Mouse (Mus musculus) ES-E14 (cell line): ENCODE data around the gene Smo. TPM values are rescaled to one million over a fixed set of nuclear protein-coding genes. Genes with fewer than 3 reads are reported as not detected.

Experiments used
- DNase-seq: peaks from one replicate; pipeline ENCODE4 v3.0.0-alpha.2; 2013; ENCODE audit warnings: low read depth, low spot score
- H3K27ac ChIP-seq: 2 replicates; pipeline ENCODE4 v1.5.1; 2012; ENCODE audit warnings: low read depth, mild to moderate bottlenecking, low read length, moderate library complexity, mixed read lengths; ENCODE audit not compliant: poor library complexity, insufficient read depth, severe bottlenecking
- H3K36me3 ChIP-seq: 2 replicates; pipeline ENCODE4 v1.6.1; 2012; ENCODE audit warnings: mild to moderate bottlenecking, low read length, moderate library complexity, mixed read lengths; ENCODE audit not compliant: control insufficient read depth, poor library complexity, insufficient read depth, severe bottlenecking
- H3K4me1 ChIP-seq, 2 experiments: fragments of 150-350 bp in 1 of 2; sonication (generic) in 1 of 2; 2 replicates each; pipeline ENCODE4 v1.6.1; 2012; ENCODE audit warnings: low read length in 2 of 2, mild to moderate bottlenecking in 1 of 2, mixed read lengths in 1 of 2; ENCODE audit not compliant: control insufficient read depth in 2 of 2, insufficient read depth in 2 of 2, poor library complexity in 1 of 2
- H3K4me3 ChIP-seq, 2 experiments: fragments of 150-350 bp in 1 of 2; sonication (generic) in 1 of 2; 2 replicates each; pipeline ENCODE4 v1.5.1; 2012; ENCODE audit warnings: low read length in 2 of 2, low read depth in 1 of 2, mild to moderate bottlenecking in 1 of 2, mixed read lengths in 1 of 2; ENCODE audit not compliant: insufficient read depth in 1 of 2, poor library complexity in 1 of 2, severe bottlenecking in 1 of 2
- H3K9ac ChIP-seq: 2 replicates; pipeline ENCODE4 v1.6.1; 2012; ENCODE audit warnings: low read depth, mild to moderate bottlenecking, low read length, mixed read lengths; ENCODE audit not compliant: poor library complexity, insufficient read depth, severe bottlenecking
- H3K9me3 ChIP-seq: fragments of 150-350 bp; sonication (generic); 2 replicates; pipeline ENCODE4 v1.6.1; 2012; ENCODE audit warnings: low read depth, mild to moderate bottlenecking, low read length; ENCODE audit not compliant: control insufficient read depth, insufficient read depth
- CHD2 ChIP-seq: IDR thresholded peaks from 2 replicates; pipeline ENCODE4 v1.6.1; 2014; ENCODE audit warnings: mild to moderate bottlenecking, low read depth, low read length, inconsistent platforms
- HCFC1 ChIP-seq: IDR thresholded peaks from 2 replicates; pipeline ENCODE4 v1.6.1; 2012; ENCODE audit warnings: low read length, inconsistent platforms, borderline replicate concordance; ENCODE audit not compliant: insufficient read depth
- MAFK ChIP-seq: IDR thresholded peaks from 2 replicates; pipeline ENCODE4 v1.6.1; 2014; ENCODE audit warnings: mild to moderate bottlenecking, low read depth, low read length, inconsistent platforms; ENCODE audit not compliant: insufficient read depth
- ZC3H11A ChIP-seq: IDR thresholded peaks from 2 replicates; pipeline ENCODE4 v1.6.1; 2012; ENCODE audit warnings: low read depth, mild to moderate bottlenecking, inconsistent platforms, low read length, borderline replicate concordance
- ZNF384 ChIP-seq: IDR thresholded peaks from 2 replicates; pipeline ENCODE4 v1.6.1; 2012; ENCODE audit warnings: low read depth, low read length, inconsistent platforms
- in situ Hi-C, 2 experiments: fragments of 600-800 bp; cut with MboI; formaldehyde crosslinking; loops; one replicate each; pipeline ENCODE4 v1.15.1; 2025; ENCODE audit warnings: low sequenced_read_pairs in 2 of 2, inconsistent platforms in 1 of 2; ENCODE audit not compliant: unreplicated experiment in 2 of 2
- total RNA-seq: library from RNA; depleted of rRNA; stranded (reverse); fragments of 300-350 nt; gene quantifications from 2 replicates; pipeline ENCODE4 v1.2.3, GENCODE M21; 2012; rRNA removed

The Smo gene
- total RNA-seq, 1 experiment: 25.7 TPM

DNA sequence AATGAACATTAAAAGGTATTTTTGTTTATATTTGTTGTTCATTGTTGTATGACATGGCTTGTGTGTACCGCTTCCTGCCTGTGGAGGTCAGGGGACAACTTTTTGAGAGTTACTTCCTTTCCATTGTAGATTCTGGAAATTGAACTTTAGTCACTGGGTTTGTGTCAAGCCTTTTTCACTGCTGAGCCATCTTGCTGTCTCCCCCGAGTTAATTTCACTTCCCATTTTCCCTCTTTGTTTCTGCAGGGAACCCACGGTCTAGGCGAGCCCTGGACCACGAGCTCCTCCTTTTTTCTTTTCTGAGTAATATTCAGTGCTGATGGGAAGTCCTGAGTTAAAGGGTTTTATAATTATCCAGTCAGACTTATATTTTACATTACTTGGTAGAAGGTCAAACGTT, 59.3 kb downstream of the Smo start:
- Histone ChIP-seq H3K36me3 (no peaks in the 10 kb centered on the region), H3K9me3 (no peaks in the 10 kb centered on the region), H3K4me3 (no peak overlapping the region), H3K4me1 (no peaks in the 10 kb centered on the region), H3K9ac (no peak overlapping the region), H3K27ac (no peak overlapping the region)
- no peak for DNase-seq
- TF ChIP-seq HCFC1: no peak
- TF ChIP-seq CHD2: no peak
- in situ Hi-C loops: no loop called here

DNA sequence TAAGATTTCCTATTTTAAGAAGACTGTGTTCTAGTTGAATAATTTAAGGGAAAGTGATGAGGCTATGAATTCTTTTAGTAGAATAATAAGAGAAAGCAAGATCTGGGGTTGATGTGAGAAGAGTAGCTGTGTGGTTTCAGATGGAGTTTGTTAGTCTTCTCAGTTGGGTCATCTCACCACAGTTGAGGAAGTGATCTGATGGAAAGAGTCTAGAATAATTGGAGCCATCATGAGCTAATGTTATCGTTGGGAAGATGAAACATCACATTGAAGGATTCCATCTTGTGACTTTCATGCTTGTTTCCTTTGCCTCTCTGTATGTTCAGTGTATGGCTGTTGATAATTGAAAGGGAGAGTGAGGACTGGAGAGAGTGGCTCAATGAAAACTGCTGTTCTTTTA, 67.7 kb downstream of the Smo start:
- Histone ChIP-seq H3K4me3 (no peak overlapping the region), H3K9me3 (no peaks in the 10 kb centered on the region), H3K9ac (no peak overlapping the region), H3K36me3 (no peaks in the 10 kb centered on the region), H3K4me1 (no peaks in the 10 kb centered on the region), H3K27ac (no peak overlapping the region)
- TF ChIP-seq MAFK (no peak), ZC3H11A (no peak), CHD2 (no peak), HCFC1 (no peak)
- in situ Hi-C loops: no loop called here
- DNase-seq: no peak

DNA sequence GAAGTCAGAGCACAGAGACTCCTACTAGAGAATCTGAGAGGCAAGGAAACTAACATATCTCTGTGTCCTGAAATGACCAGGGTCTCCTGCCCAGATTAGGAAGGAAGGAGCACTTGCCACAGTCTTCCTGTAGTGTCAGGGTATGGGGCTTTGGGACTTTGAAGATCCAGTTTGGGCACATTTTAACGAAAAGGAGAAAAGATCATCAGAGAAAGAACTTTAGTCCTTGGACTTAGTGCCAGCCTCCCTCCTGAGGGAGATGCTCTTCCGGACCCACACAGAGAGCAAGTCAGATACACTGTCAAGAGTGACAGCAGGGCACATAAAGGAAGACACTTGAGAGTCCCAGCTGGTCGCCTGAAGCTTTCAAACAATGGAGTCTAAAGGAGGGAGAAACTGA, 68.7 kb downstream of the Smo start:
- no peak overlapping the region for H3K4me3 ChIP-seq
- TF ChIP-seq ZC3H11A (no peak), ZNF384 (no peak), MAFK (no peak), CHD2 (no peak), HCFC1 (no peak)
- H3K9ac ChIP-seq: no peak overlapping the region
- no peaks in the 10 kb centered on the region for H3K4me1 ChIP-seq
- in situ Hi-C loops: no loop called here
- H3K27ac ChIP-seq: no peak overlapping the region
- no peaks in the 10 kb centered on the region for H3K36me3 ChIP-seq
- no peak for DNase-seq
- no peaks in the 10 kb centered on the region for H3K9me3 ChIP-seq

DNA sequence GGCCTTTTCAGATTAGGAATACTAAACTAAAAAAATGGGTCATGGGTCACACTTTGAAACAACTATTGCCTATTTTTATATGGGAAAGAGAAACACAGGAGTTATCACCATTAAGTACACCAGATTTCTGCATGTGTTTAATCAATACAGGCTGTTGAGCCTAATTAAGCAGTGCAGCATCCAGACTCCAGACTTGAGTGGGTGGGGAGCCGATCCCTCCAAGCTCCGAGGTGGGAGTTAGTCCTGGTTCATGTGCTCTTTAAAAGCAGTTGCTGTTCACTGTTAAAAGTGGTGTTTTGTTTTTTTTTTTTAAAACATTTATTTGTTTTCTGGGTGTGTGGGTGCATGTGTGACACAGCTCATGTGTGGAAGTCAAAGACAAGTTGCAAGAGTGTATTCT, 70.1 kb downstream of the Smo start:
- Histone ChIP-seq H3K9ac (no peak overlapping the region), H3K4me3 (no peak overlapping the region), H3K4me1 (no peaks in the 10 kb centered on the region), H3K9me3 (no peaks in the 10 kb centered on the region), H3K27ac (no peak overlapping the region), H3K36me3 (no peaks in the 10 kb centered on the region)
- in situ Hi-C loops: no loop called here
- TF ChIP-seq HCFC1: no peak
- TF ChIP-seq CHD2: no peak
- no peak for TF ChIP-seq ZC3H11A
- no peak for TF ChIP-seq ZNF384
- TF ChIP-seq MAFK: no peak
- DNase-seq: no peak

Other genes with a start within 250 kb of the Smo start
- 3.3 and 6.0 TPM in 2 replicates for gene Kcp, start 227.6 kb upstream of the Smo start, total RNA-seq
- 0.90 and 3.7 TPM in 2 replicates for gene Irf5, start 208.9 kb upstream of the Smo start, total RNA-seq
- gene Tnpo3, start 125.6 kb upstream of the Smo start, total RNA-seq: 89.7 and 91.1 TPM in 2 replicates
- 5.7 and 7.9 TPM in 2 replicates for gene Tspan33, start 41.3 kb upstream of the Smo start, total RNA-seq
- gene Ahcyl2, start 32.5 kb downstream of the Smo start, total RNA-seq: 15.3 and 17.5 TPM in 2 replicates
- gene Strip2, start 181.5 kb downstream of the Smo start, total RNA-seq: 1.1 and 1.3 TPM in 2 replicates